Mouse (Mus musculus) embryonic stem cell, embryonic (primary cell): ENCODE data around the gene Eif4e2.

Experiments used
- CTCF ChIA-PET, 4 experiments: fragments of 300-600 bp in 2 of 4; fragments of 350-600 bp in 2 of 4; sonication (Branson Sonifier 250); formaldehyde crosslinking; loops; one replicate each; lab custom pipeline; 2022; ENCODE audit warnings: inconsistent platforms in 2 of 4; lab: Charles Lee
- POLR2A ChIA-PET, 4 experiments: fragments of 300-600 bp in 2 of 4; fragments of 350-600 bp in 2 of 4; sonication (Branson Sonifier 250); formaldehyde crosslinking; loops; one replicate each; lab custom pipeline; 2022; ENCODE audit warnings: antibody characterized with exemption in 4 of 4, inconsistent platforms in 1 of 4; lab: Charles Lee

Eif4e2 gene

GRCm38 (mm10) chr1:87187037-87187355 lies 26.7 kb upstream of the Eif4e2 start:
- ChIA-PET POLR2A (interaction anchor here in 3 of 4 experiments (0.9 to 3.6 kb wide), 33 partner anchors 8 to 720 kb away, joined by 3 to 26 read pairs (median 5); partner anchors contain the start of genes Ecel1 (in 2 of the 3) and Gigyf2 (in 2 of the 3)), CTCF (interaction anchor here (0.5 to 5.0 kb wide), 101 partner anchors 8 to 742 kb away, joined by 3 to 89 read pairs (median 4); partner anchors contain the start of genes Chrng (in 2 of the 4), Akp3 (in 1 of the 4), Atg16l1 (in 1 of the 4) and Ecel1 (in 1 of the 4))

GRCm38 (mm10) chr1:87190429-87190828 lies 23.3 kb upstream of the Eif4e2 start, which contains the start of gene Chrnd:
TSS of gene Chrnd (plus strand) at chr1:87190607.
- POLR2A ChIA-PET = interaction anchor here in 3 of 4 experiments (0.6 to 1.3 kb wide), 9 partner anchors 10 to 666 kb away, joined by 3 to 7 read pairs (median 4); no protein-coding TSS in a partner anchor
- CTCF ChIA-PET = interaction anchor here in 2 of 4 experiments (0.6 to 1.4 kb wide), 4 partner anchors 15 to 119 kb away, joined by 3 to 4 read pairs (median 4); no protein-coding TSS in a partner anchor

- ChIA-PET CTCF (interaction anchor here in 2 of 4 experiments (0.7 to 4.9 kb wide), 3 partner anchors 11 to 98 kb away, joined by 3 to 35 read pairs (median 3); no protein-coding TSS in a partner anchor), POLR2A (interaction anchor here in 3 of 4 experiments (0.6 to 3.5 kb wide), 5 partner anchors 12 to 559 kb away, joined by 3 to 13 read pairs (median 4); partner anchors contain the start of genes Atg16l1 (in 1 of the 3) and Efhd1 (in 1 of the 3))
These were observed 16.4 kb upstream of the Eif4e2 start for GRCm38 (mm10) chr1:87197296-87197695.

- POLR2A ChIA-PET = interaction anchor here in 2 of 4 experiments (0.6 to 2.2 kb wide), 5 partner anchors 11 to 66 kb away, joined by 3 to 7 read pairs (median 4); no protein-coding TSS in a partner anchor
These were observed 15.3 kb upstream of the Eif4e2 start for GRCm38 (mm10) chr1:87198119-87199065.

GRCm38 (mm10) chr1:87200811-87201210 lies 12.9 kb upstream of the Eif4e2 start:
- ChIA-PET POLR2A (interaction anchor here in 2 of 4 experiments (0.7 to 1.3 kb wide), 5 partner anchors 10 to 676 kb away, joined by 3 to 5 read pairs (median 4); partner anchors contain the start of gene Chrnd (in 1 of the 2)), CTCF (interaction anchor here in 3 of 4 experiments (1.2 to 7.0 kb wide), 4 partner anchors 14 kb away, joined by 3 to 40 read pairs (median 19); no protein-coding TSS in a partner anchor)

More at GRCm38 (mm10) chr1:87198119-87199065, 15.3 kb upstream of the Eif4e2 start:
- CTCF ChIA-PET = interaction anchor here in 3 of 4 experiments (0.6 to 7.0 kb wide), 6 partner anchors 11 to 140 kb away, joined by 3 to 40 read pairs (median 18); no protein-coding TSS in a partner anchor

- ChIA-PET POLR2A (interaction anchor here in 2 of 4 experiments (0.9 to 2.3 kb wide), 4 partner anchors 11 to 24 kb away, joined by 3 to 6 read pairs (median 5); no protein-coding TSS in a partner anchor), CTCF (interaction anchor here in 3 of 4 experiments (1.2 to 7.0 kb wide), 3 partner anchors 15 to 16 kb away, joined by 8 to 40 read pairs (median 30); no protein-coding TSS in a partner anchor)
These were observed 11.9 kb upstream of the Eif4e2 start for GRCm38 (mm10) chr1:87201848-87202247.

GRCm38 (mm10) chr1:87203779-87204178 lies 9.9 kb upstream of the Eif4e2 start:
- CTCF ChIA-PET = interaction anchor here in 2 of 4 experiments (6.1 to 7.0 kb wide), 2 partner anchors 17 kb away, joined by 30 to 40 read pairs; no protein-coding TSS in a partner anchor
- POLR2A ChIA-PET = interaction anchor here in 2 of 4 experiments (0.5 to 2.3 kb wide), 4 partner anchors 9 to 157 kb away, joined by 3 to 6 read pairs (median 4); no protein-coding TSS in a partner anchor

- CTCF ChIA-PET = interaction anchor here in 2 of 4 experiments (2.1 to 7.0 kb wide), 3 partner anchors 17 to 18 kb away, joined by 5 to 40 read pairs (median 30); no protein-coding TSS in a partner anchor
These were observed 9.2 kb upstream of the Eif4e2 start, which contains the start of gene Chrng for GRCm38 (mm10) chr1:87204465-87204864. TSS of gene Chrng (plus strand) at chr1:87204657.

GRCm38 (mm10) chr1:87205038-87205437 lies 8.7 kb upstream of the Eif4e2 start:
- CTCF ChIA-PET = interaction anchor here in 3 of 4 experiments (0.5 to 7.0 kb wide), 3 partner anchors 18 to 58 kb away, joined by 5 to 40 read pairs (median 6); no protein-coding TSS in a partner anchor
- POLR2A ChIA-PET = interaction anchor here in 1 of 4 experiments (0.5 to 3.2 kb wide), 6 partner anchors 10 to 640 kb away, joined by 3 to 16 read pairs (median 4); no protein-coding TSS in a partner anchor

More at GRCm38 (mm10) chr1:87204465-87204864, 9.2 kb upstream of the Eif4e2 start, which contains the start of gene Chrng:
- POLR2A ChIA-PET = interaction anchor here in 1 of 4 experiments (0.6 kb wide), 1 partner anchor 25 kb away, joined by 4 read pairs; no protein-coding TSS in a partner anchor

GRCm38 (mm10) chr1:87205502-87205901 lies 8.2 kb upstream of the Eif4e2 start:
- POLR2A ChIA-PET = interaction anchor here in 1 of 4 experiments (0.5 to 3.2 kb wide), 6 partner anchors 9 to 641 kb away, joined by 3 to 16 read pairs (median 4); no protein-coding TSS in a partner anchor

GRCm38 (mm10) chr1:87206339-87206738 lies 7.4 kb upstream of the Eif4e2 start:
- CTCF ChIA-PET = interaction anchor here in 2 of 4 experiments (2.1 kb wide), 2 partner anchors 19 kb away, joined by 4 to 5 read pairs; no protein-coding TSS in a partner anchor

More at GRCm38 (mm10) chr1:87205502-87205901, 8.2 kb upstream of the Eif4e2 start:
- CTCF ChIA-PET = interaction anchor here in 3 of 4 experiments (0.5 to 7.0 kb wide), 4 partner anchors 18 to 72 kb away, joined by 4 to 40 read pairs (median 6); no protein-coding TSS in a partner anchor

GRCm38 (mm10) chr1:87211431-87211830 lies 2.3 kb upstream of the Eif4e2 start:
- ChIA-PET POLR2A (interaction anchor here in 2 of 4 experiments (1.0 to 27.7 kb wide), 5 partner anchors 10 to 24 kb away, joined by 4 to 723 read pairs (median 5); no protein-coding TSS in a partner anchor), CTCF (interaction anchor here in 1 of 4 experiments (0.7 kb wide), 1 partner anchor 25 kb away, joined by 3 read pairs; no protein-coding TSS in a partner anchor)

More at GRCm38 (mm10) chr1:87206339-87206738, 7.4 kb upstream of the Eif4e2 start:
- POLR2A ChIA-PET = interaction anchor here in 1 of 4 experiments (1.0 to 3.2 kb wide), 3 partner anchors 8 to 20 kb away, joined by 4 to 16 read pairs (median 6); no protein-coding TSS in a partner anchor

GRCm38 (mm10) chr1:87214748-87215147 lies 1.0 kb downstream of the Eif4e2 start:
- POLR2A ChIA-PET = interaction anchor here (0.5 to 27.7 kb wide), 14 partner anchors 8 to 546 kb away, joined by 3 to 723 read pairs (median 6); no protein-coding TSS in a partner anchor
- CTCF ChIA-PET = interaction anchor here in 2 of 4 experiments (0.8 to 1.2 kb wide), 3 partner anchors 11 to 206 kb away, joined by 4 to 5 read pairs (median 5); no protein-coding TSS in a partner anchor

GRCm38 (mm10) chr1:87217938-87218337 lies 4.2 kb downstream of the Eif4e2 start:
- ChIA-PET CTCF (interaction anchor here in 3 of 4 experiments (0.6 to 2.2 kb wide), 9 partner anchors 9 to 48 kb away, joined by 3 to 7 read pairs (median 4); no protein-coding TSS in a partner anchor), POLR2A (interaction anchor here (0.6 to 27.7 kb wide), 12 partner anchors 8 to 837 kb away, joined by 3 to 723 read pairs (median 6); no protein-coding TSS in a partner anchor)

GRCm38 (mm10) chr1:87225739-87226138 lies 12.0 kb downstream of the Eif4e2 start:
- ChIA-PET CTCF (interaction anchor here in 2 of 4 experiments (0.8 to 2.3 kb wide), 8 partner anchors 8 to 697 kb away, joined by 3 to 12 read pairs (median 6); no protein-coding TSS in a partner anchor), POLR2A (interaction anchor here (0.6 to 27.7 kb wide), 47 partner anchors 3 to 721 kb away, joined by 3 to 723 read pairs (median 5); partner anchors contain the start of genes Efhd1 (in 3 of the 4), Ptma (in 3 of the 4), Eif4e2 (in 2 of the 4) and Gigyf2 (in 2 of the 4))
